Mouse (Mus musculus): Measurements from ENCODE around the gene Thap3. TPM values are rescaled to one million over a fixed set of nuclear protein-coding genes. Genes with fewer than 3 reads are reported as not detected.

Thap3 gene
- polyA plus RNA-seq, 1 experiment, result 20.0 TPM

DNA sequence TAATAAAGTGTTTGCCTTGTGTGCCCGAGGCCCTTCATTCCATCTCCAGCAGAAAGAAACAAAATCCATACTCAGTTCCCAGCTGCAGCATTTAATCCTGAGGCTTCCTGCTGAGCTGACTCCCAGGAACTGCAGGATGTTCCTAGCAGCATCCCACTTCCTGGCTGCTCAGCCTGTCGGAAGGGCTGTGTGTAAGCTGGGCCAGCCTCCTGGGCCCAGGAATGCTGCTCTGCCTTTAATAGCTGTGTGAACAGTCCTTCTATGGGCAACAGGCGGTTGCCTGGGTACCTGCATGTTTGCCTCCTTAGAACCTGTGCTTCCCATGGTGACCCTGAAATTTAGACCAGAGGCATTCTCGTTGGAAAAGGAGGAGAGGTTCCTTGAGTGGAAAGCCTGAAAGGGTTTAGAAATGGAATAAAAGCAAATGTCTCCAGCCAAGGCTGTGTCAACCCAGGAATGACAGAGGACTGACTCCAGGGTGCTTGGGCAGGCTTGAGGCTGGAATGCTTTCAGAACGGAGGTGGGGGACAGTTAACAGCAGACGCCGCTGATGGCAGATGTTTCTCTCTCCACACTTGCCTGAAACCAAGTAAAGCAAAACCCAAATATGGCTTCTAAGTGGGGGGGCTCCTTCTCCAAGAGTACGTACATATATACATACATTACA lies 18.8 kb upstream of the Thap3 start:
- Histone ChIP-seq H3K36me3 (ENCODE audit: control insufficient read depth, insufficient read depth, low read length, poor library complexity, severe bottlenecking) (peaks cover 7% of the 10 kb centered on the region), H3K4me1 (ENCODE audit: control insufficient read depth, insufficient read depth, low read length) (no peaks in the 10 kb centered on the region), H3K27me3 (ENCODE audit: control insufficient read depth, insufficient read depth, low read length, poor library complexity, severe bottlenecking) (no peaks in the 10 kb centered on the region)

GRCm38 (mm10) chr4:152006812-152007211 lies 18.0 kb upstream of the Thap3 start:
- Histone ChIP-seq H3K27me3 (ENCODE audit: control insufficient read depth, insufficient read depth, low read length, poor library complexity, severe bottlenecking) (no peaks in the 10 kb centered on the region), H3K36me3 (ENCODE audit: control insufficient read depth, insufficient read depth, low read length, poor library complexity, severe bottlenecking) (peaks cover 2% of the 10 kb centered on the region; the same call in 1 of the 2 replicates), H3K9me3 (replicated peaks; ENCODE audit: control insufficient read depth, insufficient read depth, low read length, poor library complexity, severe bottlenecking) (no peaks in the 10 kb centered on the region), H3K4me1 (ENCODE audit: control insufficient read depth, insufficient read depth, low read length) (no peaks in the 10 kb centered on the region), H3K4me3 (ENCODE audit: low read depth, low read length) (no peak overlapping the region), H3K27ac (ENCODE audit: insufficient read depth, low read length) (peak overlapping the region; percentile 84), H3K9ac (ENCODE audit: low read depth, poor library complexity, severe bottlenecking) (no peak overlapping the region)
- no peak for TF ChIP-seq POLR2A (IDR thresholded peaks at IDR 0.05; ENCODE audit: insufficient read depth, low read length)
- TF ChIP-seq EP300 (IDR thresholded peaks at IDR 0.05; ENCODE audit: insufficient read depth, low read depth, low read length), result peak; percentile 98

More for the DNA sequence above, 18.8 kb upstream of the Thap3 start:
- Histone ChIP-seq H3K9ac (ENCODE audit: low read depth, poor library complexity, severe bottlenecking) (peak overlapping the region; percentile 69; the same call in 1 of the 2 replicates), H3K27ac (ENCODE audit: insufficient read depth, low read length) (peak overlapping the region; percentile 71), H3K4me3 (ENCODE audit: low read depth, low read length) (peak overlapping the region; percentile 65), H3K9me3 (replicated peaks; ENCODE audit: control insufficient read depth, insufficient read depth, low read length, poor library complexity, severe bottlenecking) (no peaks in the 10 kb centered on the region)
- TF ChIP-seq CTCF (IDR thresholded peaks at IDR 0.05; ENCODE audit: low read depth, low read length) (no peak), EP300 (IDR thresholded peaks at IDR 0.05; ENCODE audit: insufficient read depth, low read depth, low read length) (peak; percentile 55; the same call in 1 of the 2 replicates), POLR2A (IDR thresholded peaks at IDR 0.05; ENCODE audit: insufficient read depth, low read length) (no peak)

DNA sequence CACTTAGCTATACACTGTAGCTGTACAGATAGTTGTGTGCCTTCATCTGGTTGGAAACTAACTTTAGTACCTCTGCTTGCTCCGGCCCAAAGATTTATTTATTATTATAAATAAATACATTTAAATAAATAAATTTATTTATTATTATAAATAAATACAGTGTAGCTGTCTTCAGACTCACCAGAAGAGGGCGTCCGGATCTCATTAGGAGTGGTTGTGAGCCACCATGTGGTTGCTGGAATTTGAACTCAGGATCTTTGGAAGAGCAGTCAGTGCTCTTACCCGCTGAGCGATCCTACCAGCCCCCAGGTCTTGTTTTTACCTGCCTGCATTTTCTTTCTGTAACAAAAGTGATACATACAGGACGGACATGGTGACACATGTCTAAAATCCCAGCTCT lies 17.3 kb upstream of the Thap3 start:
- Histone ChIP-seq H3K36me3 (ENCODE audit: control insufficient read depth, insufficient read depth, low read length, poor library complexity, severe bottlenecking) (no peaks in the 10 kb centered on the region), H3K27ac (ENCODE audit: insufficient read depth, low read length) (peak overlapping the region; percentile 84), H3K9me3 (replicated peaks; ENCODE audit: control insufficient read depth, insufficient read depth, low read length, poor library complexity, severe bottlenecking) (no peaks in the 10 kb centered on the region), H3K4me3 (ENCODE audit: low read depth, low read length) (no peak overlapping the region), H3K27me3 (ENCODE audit: control insufficient read depth, insufficient read depth, low read length, poor library complexity, severe bottlenecking) (no peaks in the 10 kb centered on the region), H3K4me1 (ENCODE audit: control insufficient read depth, insufficient read depth, low read length) (no peaks in the 10 kb centered on the region), H3K9ac (ENCODE audit: low read depth, poor library complexity, severe bottlenecking) (no peak overlapping the region)
- no peak for TF ChIP-seq POLR2A (IDR thresholded peaks at IDR 0.05; ENCODE audit: insufficient read depth, low read length)
- TF ChIP-seq CTCF (IDR thresholded peaks at IDR 0.05; ENCODE audit: low read depth, low read length), result no peak
- TF ChIP-seq EP300 (IDR thresholded peaks at IDR 0.05; ENCODE audit: insufficient read depth, low read depth, low read length), result no peak

- Histone ChIP-seq H3K36me3 (ENCODE audit: control insufficient read depth, insufficient read depth, low read length, poor library complexity, severe bottlenecking) (no peaks in the 10 kb centered on the region), H3K4me1 (ENCODE audit: control insufficient read depth, insufficient read depth, low read length) (no peaks in the 10 kb centered on the region), H3K27me3 (ENCODE audit: control insufficient read depth, insufficient read depth, low read length, poor library complexity, severe bottlenecking) (no peaks in the 10 kb centered on the region), H3K9me3 (replicated peaks; ENCODE audit: control insufficient read depth, insufficient read depth, low read length, poor library complexity, severe bottlenecking) (no peaks in the 10 kb centered on the region), H3K27ac (ENCODE audit: insufficient read depth, low read length) (no peak overlapping the region), H3K9ac (ENCODE audit: low read depth, poor library complexity, severe bottlenecking) (no peak overlapping the region), H3K4me3 (ENCODE audit: low read depth, low read length) (no peak overlapping the region)
- TF ChIP-seq CTCF (IDR thresholded peaks at IDR 0.05; ENCODE audit: low read depth, low read length), result no peak
- no peak for TF ChIP-seq EP300 (IDR thresholded peaks at IDR 0.05; ENCODE audit: insufficient read depth, low read depth, low read length)
- TF ChIP-seq POLR2A (IDR thresholded peaks at IDR 0.05; ENCODE audit: insufficient read depth, low read length), result no peak
Observed at GRCm38 (mm10) chr4:152002063-152002462, 13.3 kb upstream of the Thap3 start.

DNA sequence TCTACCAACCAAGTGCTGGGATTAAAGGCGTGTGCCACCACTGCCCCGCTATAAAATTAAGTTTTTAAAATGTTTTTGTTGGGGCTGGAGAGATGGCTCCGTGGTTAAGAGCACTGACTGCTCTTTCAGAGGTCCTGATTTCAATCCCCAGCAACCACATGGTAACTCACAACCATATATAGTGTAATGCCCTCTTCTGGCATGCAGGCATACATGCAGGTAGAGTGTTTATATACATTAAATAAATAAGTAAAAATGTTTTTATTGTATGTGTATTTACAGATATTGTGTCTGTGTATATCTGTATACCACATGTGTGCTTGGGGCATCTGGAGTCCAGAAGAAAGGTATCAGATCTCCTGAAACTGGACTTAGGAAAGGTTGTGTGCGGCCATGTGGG lies 12.5 kb upstream of the Thap3 start:
- TF ChIP-seq POLR2A (IDR thresholded peaks at IDR 0.05; ENCODE audit: insufficient read depth, low read length), result no peak
- no peak for TF ChIP-seq EP300 (IDR thresholded peaks at IDR 0.05; ENCODE audit: insufficient read depth, low read depth, low read length)
- no peak for TF ChIP-seq CTCF (IDR thresholded peaks at IDR 0.05; ENCODE audit: low read depth, low read length)
- no peaks in the 10 kb centered on the region for H3K27me3 ChIP-seq (ENCODE audit: control insufficient read depth, insufficient read depth, low read length, poor library complexity, severe bottlenecking)
- H3K9ac ChIP-seq (ENCODE audit: low read depth, poor library complexity, severe bottlenecking), result no peak overlapping the region
- H3K9me3 ChIP-seq (replicated peaks; ENCODE audit: control insufficient read depth, insufficient read depth, low read length, poor library complexity, severe bottlenecking), result no peaks in the 10 kb centered on the region
- no peak overlapping the region for H3K4me3 ChIP-seq (ENCODE audit: low read depth, low read length)
- H3K4me1 ChIP-seq (ENCODE audit: control insufficient read depth, insufficient read depth, low read length), result no peaks in the 10 kb centered on the region
- H3K36me3 ChIP-seq (ENCODE audit: control insufficient read depth, insufficient read depth, low read length, poor library complexity, severe bottlenecking), result no peaks in the 10 kb centered on the region
- H3K27ac ChIP-seq (ENCODE audit: insufficient read depth, low read length), result no peak overlapping the region

DNA sequence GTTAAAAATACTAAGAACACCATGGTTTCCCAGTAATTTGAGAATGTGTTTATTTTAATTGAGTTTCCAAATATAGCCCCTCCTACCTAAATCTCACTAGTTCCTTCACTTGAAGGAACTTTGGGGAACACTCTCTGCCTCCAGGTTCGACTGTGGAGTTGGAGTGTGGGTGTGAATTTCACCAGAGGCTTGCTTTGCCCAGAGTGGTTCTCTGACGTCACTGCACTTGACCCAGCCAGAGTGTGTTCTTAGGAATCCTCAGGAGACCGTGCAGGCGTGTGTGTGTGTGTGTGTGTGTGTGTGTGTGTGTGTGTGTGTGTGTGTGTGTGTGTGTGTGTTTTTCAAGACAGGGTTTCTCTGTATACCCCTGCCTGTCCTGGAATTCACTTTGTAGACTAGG lies 12.1 kb upstream of the Thap3 start:
- TF ChIP-seq EP300 (IDR thresholded peaks at IDR 0.05; ENCODE audit: insufficient read depth, low read depth, low read length) (no peak), POLR2A (IDR thresholded peaks at IDR 0.05; ENCODE audit: insufficient read depth, low read length) (no peak), CTCF (IDR thresholded peaks at IDR 0.05; ENCODE audit: low read depth, low read length) (no peak)
- Histone ChIP-seq H3K9ac (ENCODE audit: low read depth, poor library complexity, severe bottlenecking) (no peak overlapping the region), H3K9me3 (replicated peaks; ENCODE audit: control insufficient read depth, insufficient read depth, low read length, poor library complexity, severe bottlenecking) (no peaks in the 10 kb centered on the region), H3K27ac (ENCODE audit: insufficient read depth, low read length) (no peak overlapping the region), H3K36me3 (ENCODE audit: control insufficient read depth, insufficient read depth, low read length, poor library complexity, severe bottlenecking) (no peaks in the 10 kb centered on the region), H3K4me3 (ENCODE audit: low read depth, low read length) (no peak overlapping the region), H3K4me1 (ENCODE audit: control insufficient read depth, insufficient read depth, low read length) (no peaks in the 10 kb centered on the region), H3K27me3 (ENCODE audit: control insufficient read depth, insufficient read depth, low read length, poor library complexity, severe bottlenecking) (no peaks in the 10 kb centered on the region)

Data from ES-Bruce4 (cell line).